Mouse (Mus musculus) ES-Bruce4 (cell line): ENCODE measurements around the gene Fhl3.
"Not testable (repeated sequence)": the region's sequence is repeated elsewhere in the genome, so short reads cannot be mapped to it uniquely, and the experiment has no call there.

Source experiments
- CTCF ChIP-seq: IDR thresholded peaks from one replicate; pipeline ENCODE4 v1.8.1; 2011; ENCODE audit warnings: low read depth, low read length
- EP300 ChIP-seq: IDR thresholded peaks from 2 replicates; pipeline ENCODE4 v1.6.1; 2011; ENCODE audit warnings: low read depth, low read length; ENCODE audit not compliant: insufficient read depth
- POLR2A ChIP-seq: IDR thresholded peaks from one replicate; pipeline ENCODE4 v1.8.1; 2011; ENCODE audit warnings: low read length; ENCODE audit not compliant: insufficient read depth

GRCm38 (mm10) chr4:124707381-124708199 is 7.1 kb downstream of the Fhl3 start:
- not testable (repeated sequence) for TF ChIP-seq CTCF, POLR2A, EP300
